Mouse (Mus musculus): Measurements from ENCODE around the gene Stab2. TPM values are rescaled to one million over a fixed set of nuclear protein-coding genes. Genes with fewer than 3 reads are reported as not detected.

The Stab2 gene
- polyA plus RNA-seq (2014; fragmentation: Illumina TruSeq; extraction: RNeasy Lipid Tissue Mini Kit (QIAGEN cat#74804); ENCODE audit: low read depth, low replicate concordance) = 1.1 TPM

GRCm38 (mm10) chr10:87007385-87008214, at the start of gene Stab2:
TSS of gene Stab2 (minus strand) at chr10:87008025.

Other genes with a start within 250 kb of the Stab2 start
- not detected for gene Gm49358, start 244.1 kb downstream of the Stab2 start, polyA plus RNA-seq (2014; fragmentation: Illumina TruSeq; extraction: RNeasy Lipid Tissue Mini Kit (QIAGEN cat#74804); ENCODE audit: low read depth, low replicate concordance)
- gene Nt5dc3, start 229.0 kb downstream of the Stab2 start, polyA plus RNA-seq (2014; fragmentation: Illumina TruSeq; extraction: RNeasy Lipid Tissue Mini Kit (QIAGEN cat#74804); ENCODE audit: low read depth, low replicate concordance) = 16.7 TPM
- gene 1700113H08Rik, start 50.0 kb upstream of the Stab2 start, polyA plus RNA-seq (2014; fragmentation: Illumina TruSeq; extraction: RNeasy Lipid Tissue Mini Kit (QIAGEN cat#74804); ENCODE audit: low read depth, low replicate concordance) = 2.5 TPM